Mouse (Mus musculus) left cerebral cortex, adult 2 months (tissue): ENCODE data around the gene Ly86. TPM values are rescaled to one million over a fixed set of nuclear protein-coding genes. Genes with fewer than 3 reads are reported as not detected.

ENCODE experiments used
- DNase-seq, 2 experiments: peaks; one replicate each; pipeline ENCODE4 v3.0.0; 2021 to 2022; ENCODE audit warnings: low spot score in 2 of 2, mixed read lengths in 1 of 2; ENCODE audit errors: extremely low spot score in 1 of 2
- H3K27ac ChIP-seq: fragments of 200-600 bp; 2 replicates; pipeline ENCODE4 v1.8.1; 2022
- H3K4me3 ChIP-seq: fragments of 200-600 bp; 2 replicates; pipeline ENCODE4 v1.8.1; 2022
- CTCF ChIP-seq: fragments of 200-600 bp; IDR thresholded peaks from 2 replicates; pipeline ENCODE4 v1.8.1; 2022; ENCODE audit warnings: antibody characterized with exemption, mild to moderate bottlenecking, moderate library complexity
- intact Hi-C: fragments of 180-260 bp; cut with DNase I; formaldehyde crosslinking; loops from one replicate; pipeline ENCODE4 v1.15.1; 2025
- total RNA-seq, 2 experiments: library from RNA; stranded (reverse); gene quantifications; 2 replicates each; pipeline ENCODE4 v1.2.3; 2021

The Ly86 gene
- total RNA-seq, 2 experiments from 2014 or later, result 8.5 to 8.7 TPM

- H3K4me3 ChIP-seq, result peak overlapping the region; percentile 38
- TF ChIP-seq CTCF, result peak; percentile 30; the same call in 1 of the 2 replicates
- peak; percentile 27 to 46 for DNase-seq
- peak overlapping the region; percentile 90 for H3K27ac ChIP-seq
- intact Hi-C loops, result loop anchor here (2.0 to 10.0 kb wide), 5 partner anchors 17 to 753 kb away; partner anchors contain the start of genes Cage1, Riok1 and Snrnp48
Measured at GRCm38 (mm10) chr13:37452022-37452941, 107.3 kb downstream of the Ly86 start.

GRCm38 (mm10) chr13:37453203-37453602 lies 108.2 kb downstream of the Ly86 start:
- intact Hi-C loops, result loop anchor here (2.0 to 10.0 kb wide), 5 partner anchors 18 to 752 kb away; partner anchors contain the start of genes Cage1, Riok1 and Snrnp48
- DNase-seq, result peak; percentile 74 to 75
- peak; percentile 96 for TF ChIP-seq CTCF
- H3K4me3 ChIP-seq, result peak overlapping the region; percentile 38
- peak overlapping the region; percentile 90 for H3K27ac ChIP-seq

- no peak for TF ChIP-seq CTCF
- intact Hi-C loops, result loop anchor here (5.0 to 10.0 kb wide), 3 partner anchors 493 to 750 kb away; partner anchors contain the start of gene Snrnp48
- H3K27ac ChIP-seq, result no peak overlapping the region; the same call in 1 of the 2 replicates
- DNase-seq, result no peak
- no peak overlapping the region for H3K4me3 ChIP-seq
Measured at GRCm38 (mm10) chr13:37454356-37454755, 109.3 kb downstream of the Ly86 start.

GRCm38 (mm10) chr13:37455561-37455960 lies 110.6 kb downstream of the Ly86 start:
- DNase-seq, result no peak
- intact Hi-C loops, result loop anchor here (10.0 kb wide), 1 partner anchor 749 kb away; the partner anchor contains the start of gene Snrnp48
- Histone ChIP-seq H3K27ac (no peak overlapping the region), H3K4me3 (no peak overlapping the region)
- TF ChIP-seq CTCF, result no peak

- peak; percentile 42 to 43 for DNase-seq
- intact Hi-C loops, result loop anchor here (10.0 kb wide), 1 partner anchor 748 kb away; the partner anchor contains the start of gene Snrnp48
- peak; percentile 8; the same call in 1 of the 2 replicates for TF ChIP-seq CTCF
- H3K27ac ChIP-seq, result peak overlapping the region; percentile 4
- no peak overlapping the region for H3K4me3 ChIP-seq
Measured at GRCm38 (mm10) chr13:37457007-37457827, 112.2 kb downstream of the Ly86 start.

- Histone ChIP-seq H3K4me3 (no peak overlapping the region), H3K27ac (no peak overlapping the region)
- TF ChIP-seq CTCF, result no peak
- DNase-seq, result no peak
- intact Hi-C loops, result loop anchor here (10.0 kb wide), 1 partner anchor 746 kb away; the partner anchor contains the start of gene Snrnp48
Measured at GRCm38 (mm10) chr13:37458557-37458956, 113.5 kb downstream of the Ly86 start.

- Histone ChIP-seq H3K4me3 (no peak overlapping the region), H3K27ac (no peak overlapping the region)
- no peak for TF ChIP-seq CTCF
- DNase-seq, result no peak
- intact Hi-C loops, result loop anchor here (10.0 kb wide), 1 partner anchor 746 kb away; the partner anchor contains the start of gene Snrnp48
Measured at GRCm38 (mm10) chr13:37459022-37459421, 114.0 kb downstream of the Ly86 start.

- DNase-seq, result no peak
- Histone ChIP-seq H3K27ac (no peak overlapping the region), H3K4me3 (no peak overlapping the region)
- intact Hi-C loops, result loop anchor here (5.0 to 10.0 kb wide), 2 partner anchors 482 to 745 kb away; partner anchors contain the start of gene Snrnp48
- TF ChIP-seq CTCF, result no peak
Measured at GRCm38 (mm10) chr13:37459957-37460930, 115.2 kb downstream of the Ly86 start.

GRCm38 (mm10) chr13:37462049-37462702 lies 117.2 kb downstream of the Ly86 start:
- H3K4me3 ChIP-seq, result no peak overlapping the region
- peak overlapping the region; percentile 13; the same call in 1 of the 2 replicates for H3K27ac ChIP-seq
- intact Hi-C loops, result loop anchor here (5.0 kb wide), 1 partner anchor 480 kb away; no protein-coding TSS in a partner anchor
- no peak for TF ChIP-seq CTCF
- no peak for DNase-seq

GRCm38 (mm10) chr13:37465710-37466109 lies 120.7 kb downstream of the Ly86 start:
- no peak for DNase-seq
- TF ChIP-seq CTCF, result no peak
- Histone ChIP-seq H3K27ac (no peak overlapping the region), H3K4me3 (no peak overlapping the region)
- intact Hi-C loops, result loop anchor here (5.0 kb wide), 1 partner anchor 362 kb away; no protein-coding TSS in a partner anchor
